Mouse (Mus musculus) CH12.LX (cell line): ENCODE measurements around the gene Blvra. TPM values are rescaled to one million over a fixed set of nuclear protein-coding genes. Genes with fewer than 3 reads are reported as not detected.

ENCODE experiments used
- DNase-seq: peaks from one replicate; pipeline ENCODE4 v3.0.0-alpha.2; 2013; ENCODE audit errors: extremely low read depth
- H3K27ac ChIP-seq: 2 replicates; pipeline ENCODE4 v1.5.1; 2012; ENCODE audit warnings: low read depth, mild to moderate bottlenecking, control low read depth, moderate library complexity; ENCODE audit not compliant: insufficient read depth
- H3K27me3 ChIP-seq: replicated peaks from 2 replicates; pipeline ENCODE3; 2012; ENCODE audit warnings: inconsistent platforms
- H3K36me3 ChIP-seq, 2 experiments: replicated peaks in 1 of 2; 2 replicates each; pipeline versions ENCODE3 to v1.6.1; 2012; ENCODE audit warnings: inconsistent platforms in 1 of 2, low read length in 1 of 2, mild to moderate bottlenecking in 1 of 2, mixed read lengths in 1 of 2, moderate library complexity in 1 of 2; ENCODE audit not compliant: control insufficient read depth in 1 of 2, insufficient read depth in 1 of 2
- H3K4me1 ChIP-seq, 2 experiments: 2 replicates each; pipeline ENCODE4 v1.6.1; 2012; ENCODE audit warnings: inconsistent platforms in 1 of 2, moderate library complexity in 1 of 2; ENCODE audit not compliant: insufficient read depth in 2 of 2, control insufficient read depth in 1 of 2
- H3K4me2 ChIP-seq: 2 replicates; pipeline ENCODE4 v1.6.1; 2012; ENCODE audit warnings: low read depth, mild to moderate bottlenecking, control low read depth; ENCODE audit not compliant: poor library complexity, insufficient read depth, severe bottlenecking
- H3K4me3 ChIP-seq, 3 experiments: fragments of 150-350 bp in 1 of 3; sonication (generic) in 1 of 3; replicated peaks in 1 of 3; 2 replicates each; pipeline versions ENCODE3 to v1.5.1; 2011 to 2012; ENCODE audit warnings: low read depth in 2 of 3, low read length in 2 of 3, mild to moderate bottlenecking in 2 of 3, moderate library complexity in 2 of 3, control low read depth in 1 of 3, improper control_type of control experiment in 1 of 3, inconsistent platforms in 1 of 3, mixed read lengths in 1 of 3; ENCODE audit not compliant: poor library complexity in 1 of 3
- H3K79me2 ChIP-seq: replicated peaks from 2 replicates; pipeline ENCODE4 v1.6.1; 2012; ENCODE audit warnings: mild to moderate bottlenecking, moderate library complexity; ENCODE audit not compliant: control insufficient read depth, poor library complexity, insufficient read depth, severe bottlenecking; ENCODE audit errors: extremely low read depth
- H3K9ac ChIP-seq: 2 replicates; pipeline ENCODE4 v1.6.1; 2012; ENCODE audit warnings: low read depth, mild to moderate bottlenecking, control low read depth, moderate library complexity; ENCODE audit not compliant: insufficient read depth
- H3K9me3 ChIP-seq: replicated peaks from 2 replicates; pipeline ENCODE3; 2012; ENCODE audit warnings: low read length, inconsistent platforms, mixed read lengths
- CHD1 ChIP-seq: IDR thresholded peaks from 2 replicates; pipeline ENCODE4 v1.6.1; 2012; ENCODE audit warnings: low read depth, low read length, improper control_type of control experiment, inconsistent platforms
- CHD2 ChIP-seq: IDR thresholded peaks from 2 replicates; pipeline ENCODE4 v1.6.1; 2011; ENCODE audit warnings: low read length, improper control_type of control experiment
- ELF1 ChIP-seq: IDR thresholded peaks from 2 replicates; pipeline ENCODE4 v1.6.1; 2014; ENCODE audit warnings: low read depth, mild to moderate bottlenecking, inconsistent platforms, low read length, improper control_type of control experiment
- ETS1 ChIP-seq: conservative IDR thresholded peaks from 2 replicates; pipeline ENCODE4 v1.6.1; 2012; ENCODE audit warnings: low read depth, mild to moderate bottlenecking, inconsistent platforms, low read length, improper control_type of control experiment, moderate library complexity
- GABPA ChIP-seq: IDR thresholded peaks from 2 replicates; pipeline ENCODE4 v1.6.1; 2012; ENCODE audit warnings: low read depth, low read length, improper control_type of control experiment, inconsistent platforms; ENCODE audit not compliant: insufficient replicate concordance
- MAX ChIP-seq: IDR thresholded peaks from 2 replicates; pipeline ENCODE4 v1.6.1; 2011; ENCODE audit warnings: low read length, improper control_type of control experiment
- MAZ ChIP-seq: IDR thresholded peaks from 2 replicates; pipeline ENCODE4 v1.6.1; 2012; ENCODE audit warnings: low read depth, mild to moderate bottlenecking, inconsistent platforms, low read length, improper control_type of control experiment, moderate library complexity
- NELFE ChIP-seq: IDR thresholded peaks from 2 replicates; pipeline ENCODE4 v1.6.1; 2011; ENCODE audit warnings: low read depth, low read length, improper control_type of control experiment
- NRF1 ChIP-seq: IDR thresholded peaks from 2 replicates; pipeline ENCODE4 v1.6.1; 2014; ENCODE audit warnings: low read depth, mild to moderate bottlenecking, inconsistent platforms, low read length, improper control_type of control experiment, moderate library complexity
- POLR2A ChIP-seq: IDR thresholded peaks from 2 replicates; pipeline ENCODE4 v1.6.1; 2011; ENCODE audit warnings: low read depth, mild to moderate bottlenecking, improper control_type of control experiment, low read length
- RAD21 ChIP-seq: IDR thresholded peaks from 2 replicates; pipeline ENCODE4 v1.6.1; 2011; ENCODE audit warnings: low read depth, mild to moderate bottlenecking, low read length, improper control_type of control experiment, moderate library complexity
- TBP ChIP-seq: conservative IDR thresholded peaks from 2 replicates; pipeline ENCODE4 v1.6.1; 2011; ENCODE audit warnings: low read depth, low read length, improper control_type of control experiment
- TCF12 ChIP-seq: IDR thresholded peaks from 2 replicates; pipeline ENCODE4 v1.6.1; 2014; ENCODE audit warnings: low read depth, mild to moderate bottlenecking, inconsistent platforms, low read length, improper control_type of control experiment
- UBTF ChIP-seq: IDR thresholded peaks from 2 replicates; pipeline ENCODE4 v1.6.1; 2012; ENCODE audit warnings: low read depth, mild to moderate bottlenecking, inconsistent platforms, low read length, improper control_type of control experiment, moderate library complexity
- USF2 ChIP-seq: conservative IDR thresholded peaks from 2 replicates; pipeline ENCODE4 v1.6.1; 2011; ENCODE audit warnings: low read depth, low read length, improper control_type of control experiment
- ZC3H11A ChIP-seq: IDR thresholded peaks from 2 replicates; pipeline ENCODE4 v1.6.1; 2012; ENCODE audit warnings: low read depth, mild to moderate bottlenecking, inconsistent platforms, low read length, improper control_type of control experiment
- ZKSCAN1 ChIP-seq: IDR thresholded peaks from 2 replicates; pipeline ENCODE4 v1.6.1; 2012; ENCODE audit warnings: low read depth, inconsistent platforms, low read length, improper control_type of control experiment, borderline replicate concordance
- dilution Hi-C: fragments of 300-500 bp; cut with MboI; formaldehyde crosslinking; loops from 2 replicates; pipeline ENCODE4 v1.14.3; 2020; ENCODE audit warnings: low sequenced_read_pairs; ENCODE audit not compliant: extremely low pct_unique_long_range_greater_than_20kb, extremely low pct_ligation_motif_present
- in situ Hi-C: fragments of 300-500 bp; cut with MboI; formaldehyde crosslinking; loops from 3 replicates; pipeline ENCODE4 v1.14.3; 2019; ENCODE audit warnings: low sequenced_read_pairs, low pct_ligation_motif_present, low pct_unique_long_range_greater_than_20kb, mixed read lengths
- polyA plus RNA-seq: library from polyadenylated mRNA; unstranded; fragments of >175 nt; gene quantifications from 2 replicates; pipeline ENCODE4 v1.2.1, GENCODE M21; 2012; ENCODE audit warnings: low read depth; ENCODE audit not compliant: insufficient read length
- total RNA-seq, 2 experiments: library from RNA; depleted of rRNA; stranded (reverse); fragments of 300-350 nt in 1 of 2; fragments of >200 nt in 1 of 2; gene quantifications; 2 replicates each; pipeline ENCODE4 v1.2.3; 2012 to 2014

Blvra gene
- total and polyA plus RNA-seq, 3 experiments, result 38.4 to 69.0 (median 44.4) TPM

DNA sequence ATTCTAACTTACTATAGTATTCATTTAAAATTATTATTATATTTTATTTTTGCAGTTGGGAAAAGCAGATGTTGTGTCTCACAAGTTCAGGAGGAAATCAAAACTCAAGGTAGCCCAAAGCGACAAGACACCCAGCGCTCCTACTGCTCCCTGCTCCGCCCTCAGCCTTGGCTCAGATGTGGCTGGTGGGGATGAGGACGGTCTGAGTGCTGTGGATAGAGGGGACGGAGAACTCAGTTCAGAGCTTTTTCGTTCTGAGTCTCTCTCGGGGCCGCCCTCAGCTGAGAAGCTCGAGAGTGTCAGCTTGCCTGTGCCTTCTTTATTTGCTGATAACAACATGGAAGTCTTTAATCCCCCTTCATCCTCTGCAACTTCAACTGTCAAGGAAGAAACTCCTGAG lies 9.0 kb upstream of the Blvra start:
- TF ChIP-seq NRF1 (no peak), ZC3H11A (no peak), MAZ (no peak), GABPA (no peak), CHD1 (no peak), TCF12 (no peak), ETS1 (no peak), MAX (no peak), CHD2 (no peak), NELFE (no peak), ZKSCAN1 (no peak), UBTF (no peak), TBP (no peak), POLR2A (no peak)
- no peaks in the 10 kb centered on the region for H3K9me3 ChIP-seq
- H3K4me1 ChIP-seq, result no peaks in the 10 kb centered on the region
- H3K36me3 ChIP-seq, result peaks cover 24 to 63% of the 10 kb centered on the region in 2 experiments
- no peak for DNase-seq
- dilution Hi-C loops (no loop called here), in situ Hi-C loops (no loop called here)
- no peak overlapping the region for H3K27ac ChIP-seq
- H3K4me3 ChIP-seq, result no peak overlapping the region
- H3K27me3 ChIP-seq, result no peaks in the 10 kb centered on the region
- no peak overlapping the region for H3K9ac ChIP-seq
- H3K4me2 ChIP-seq, result no peak overlapping the region
- no peaks in the 10 kb centered on the region for H3K79me2 ChIP-seq

DNA sequence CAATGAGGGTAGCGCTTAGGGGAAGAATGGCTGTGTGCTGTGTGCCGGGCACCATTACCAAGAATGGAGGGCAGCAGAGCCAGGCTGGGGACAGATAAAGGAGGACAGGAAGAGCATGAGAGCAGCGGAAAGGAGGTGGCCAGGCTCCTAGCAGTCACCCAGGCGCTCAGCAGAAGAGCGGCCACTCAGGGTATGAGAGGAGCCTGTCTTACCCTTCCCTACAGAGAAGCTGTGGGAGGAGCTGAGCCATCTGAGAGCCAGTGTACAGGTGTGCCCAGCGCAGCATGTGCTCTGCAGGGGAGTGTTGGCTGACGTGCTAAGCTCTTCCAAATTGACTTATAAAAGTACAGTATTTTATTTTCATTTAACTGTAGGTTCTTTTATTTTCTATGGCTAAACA lies 1.7 kb upstream of the Blvra start:
- Histone ChIP-seq H3K4me2 (no peak overlapping the region), H3K4me3 (no peak overlapping the region), H3K4me1 (peaks cover 0 to 28% of the 10 kb centered on the region in 2 experiments; a peak in 3 of 4 replicates), H3K27ac (no peak overlapping the region), H3K27me3 (no peaks in the 10 kb centered on the region), H3K36me3 (peaks cover 2 to 31% of the 10 kb centered on the region in 2 experiments), H3K9me3 (no peaks in the 10 kb centered on the region), H3K9ac (no peak overlapping the region), H3K79me2 (no peaks in the 10 kb centered on the region; the same call in 1 of the 2 replicates)
- TF ChIP-seq RAD21, result no peak
- TF ChIP-seq TCF12, result no peak
- TF ChIP-seq USF2, result no peak
- TF ChIP-seq ELF1, result no peak
- in situ Hi-C loops, result no loop called here
- no peak for DNase-seq
- dilution Hi-C loops, result no loop called here
